In genomic region chr5:17969704-17970390, GRCm38 (mm10) we compare ENCODE assay signal across 19 mouse cellular contexts. TPM values are rescaled to one million over a fixed set of nuclear protein-coding genes. Genes with fewer than 3 reads are reported as not detected.
A peak's percentile ranks its signal among the peaks of the same experiment; 100 is the strongest.
DNase-seq lines count a peak whose midpoint lies in the region; TF ChIP-seq lines count a peak whose summit lies in the region.
"Had no signal": no experiment of that assay in that cellular context is flagged by ENCODE, and none has a peak within 500 bp of the region (broad histone marks: within the 10 kb centered on the region; RNA-seq: fewer than 3 reads in every experiment).

No protein-coding gene starts in this region.

- H3K4me3 ChIP-seq in kidney, adult 2 months (ENCODE audit: insufficient read depth, low read depth, low read length): no peak overlapping the region
- H3K4me3 ChIP-seq in forebrain, embryonic 10.5 days: no peak overlapping the region
- H3K4me3 ChIP-seq: embryonic facial prominence, embryonic 13.5 days; forebrain, embryonic 15.5 days; limb, embryonic 15.5 days; midbrain, embryonic 13.5 days had no signal

- no peak for TF ChIP-seq CTCF in kidney, adult 2 months (conservative IDR thresholded peaks at IDR 0.05; ENCODE audit: insufficient read depth, insufficient read length, low read depth, low read length)

- DNase-seq in cerebellum, postnatal 10 days: peak; percentile 4 to 8
- DNase-seq in cerebellum, adult 11 months: no peak
- peak; percentile 6 for DNase-seq in kidney, postnatal 10 days
- DNase-seq in kidney, adult 2 months: no peak
- peak; percentile 36 for DNase-seq in c-Kit-positive CD71-positive TER-119-positive erythroid progenitor cells, embryonic 14.5 days (ENCODE audit: low spot score)
- peak; percentile 21 for DNase-seq in lung, postnatal 14 days
- no peak for DNase-seq in forebrain, embryonic 10.5 days (ENCODE audit: extremely low spot score, low spot score)
- DNase-seq in retina, embryonic 14.5 days (ENCODE audit: low spot score): no peak
- DNase-seq: cerebellum, postnatal 36 days; gastrocnemius, postnatal 14 days; heart, postnatal 14 days; thymus, postnatal 25 days had no signal

- no peaks in the 10 kb centered on the region for H3K9me3 ChIP-seq in forebrain, embryonic 10.5 days
- H3K9me3 ChIP-seq: embryonic facial prominence, embryonic 13.5 days; forebrain, embryonic 15.5 days; limb, embryonic 15.5 days; midbrain, embryonic 13.5 days had no signal

- H3K4me1 ChIP-seq in kidney, adult 2 months (ENCODE audit: control insufficient read depth, insufficient read depth, low read length): no peaks in the 10 kb centered on the region
- H3K4me1 ChIP-seq in forebrain, embryonic 10.5 days: no peaks in the 10 kb centered on the region
- H3K4me1 ChIP-seq: embryonic facial prominence, embryonic 13.5 days; forebrain, embryonic 15.5 days; limb, embryonic 15.5 days; midbrain, embryonic 13.5 days had no signal

- H3K27me3 ChIP-seq in kidney, adult 2 months (replicated peaks; ENCODE audit: control insufficient read depth, insufficient read depth, low read length): no peaks in the 10 kb centered on the region
- H3K27me3 ChIP-seq in forebrain, embryonic 10.5 days (ENCODE audit: poor library complexity, severe bottlenecking): no peaks in the 10 kb centered on the region
- H3K27me3 ChIP-seq: embryonic facial prominence, embryonic 13.5 days; forebrain, embryonic 15.5 days; limb, embryonic 15.5 days; midbrain, embryonic 13.5 days had no signal

- TF ChIP-seq POLR2A in kidney, adult 2 months (IDR thresholded peaks at IDR 0.05; ENCODE audit: low read depth, low read length): no peak

- H3K36me3 ChIP-seq in kidney, adult 2 months (ENCODE audit: control insufficient read depth, insufficient read depth, low read length): no peaks in the 10 kb centered on the region
- H3K36me3 ChIP-seq in forebrain, embryonic 10.5 days (replicated peaks): no peaks in the 10 kb centered on the region
- H3K36me3 ChIP-seq: embryonic facial prominence, embryonic 13.5 days; forebrain, embryonic 15.5 days; limb, embryonic 15.5 days; midbrain, embryonic 13.5 days had no signal

- WGBS in kidney, adult 2 months: 77% methylated on average over 13 of the region's 13 CpGs
- 90% methylated on average over 13 of the region's 13 CpGs for WGBS in forebrain, embryonic 10.5 days

- H3K27ac ChIP-seq in kidney, adult 2 months (ENCODE audit: insufficient read depth, low read depth, low read length): no peak overlapping the region
- H3K27ac ChIP-seq in forebrain, embryonic 10.5 days: no peak overlapping the region
- H3K27ac ChIP-seq: embryonic facial prominence, embryonic 13.5 days; forebrain, embryonic 15.5 days; limb, embryonic 15.5 days; midbrain, embryonic 13.5 days had no signal

RNA-seq across cellular contexts. Expression of gene Gnat3, which starts 7.5 kb away (rescaled TPM):
- not detected in 2 replicates for polyA plus RNA-seq in kidney, adult 2 months (2012; rRNA removed)
- not detected in 2 replicates for polyA plus RNA-seq in forebrain, embryonic 10.5 days (2016; fragmentation: Nextera tagmentation; extraction: Ambion mirVana)
- polyA plus RNA-seq: embryonic facial prominence, embryonic 13.5 days; forebrain, embryonic 15.5 days; kidney, embryonic 14.5 days; limb, embryonic 15.5 days; midbrain, embryonic 13.5 days; small intestine, adult 2 months; stomach, embryonic 14.5 days had no signal

Comparison
In these comparisons a context has a peak if more than half of its experiments do, and no peak if none do; other contexts are left out.
1. DNase-seq: peak in cerebellum, postnatal 10 days (2 of 2), kidney, postnatal 10 days (single experiment), c-Kit-positive CD71-positive TER-119-positive erythroid progenitor cells, embryonic 14.5 days (single experiment) and lung, postnatal 14 days (single experiment); none in cerebellum, adult 11 months (single experiment), kidney, adult 2 months (single experiment), forebrain, embryonic 10.5 days (single experiment) and retina, embryonic 14.5 days (single experiment).